Mouse (Mus musculus) cerebellum, adult 9-10 months (tissue): ENCODE measurements around the gene Exoc6b.
"Not testable (repeated sequence)": the region's sequence is repeated elsewhere in the genome, so short reads cannot be mapped to it uniquely, and the experiment has no call there.

Experiments
- DNase-seq: peaks from one replicate; pipeline ENCODE4 v3.0.0; 2022

Gene Exoc6b

DNA sequence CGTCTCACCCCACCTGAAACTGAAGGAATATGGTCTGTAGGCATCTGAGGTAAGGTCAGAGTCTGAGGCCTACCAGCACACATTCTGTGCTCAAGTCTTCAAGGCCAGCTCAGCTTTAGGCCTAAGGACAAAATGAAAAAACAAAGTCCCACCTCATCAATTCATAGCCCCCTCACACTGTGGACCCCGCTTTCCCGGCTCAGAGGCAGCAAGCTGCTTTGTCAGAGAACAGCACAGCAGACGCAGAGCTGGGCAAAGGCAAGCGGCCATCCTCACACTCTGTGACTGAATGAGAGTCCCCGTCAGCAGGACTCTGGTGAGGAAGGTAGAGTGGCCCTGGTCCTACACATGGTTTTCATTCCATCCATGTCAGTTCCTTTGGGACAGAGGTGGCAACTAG is 450.1 kb downstream of the Exoc6b start:
- no peak for DNase-seq

DNA sequence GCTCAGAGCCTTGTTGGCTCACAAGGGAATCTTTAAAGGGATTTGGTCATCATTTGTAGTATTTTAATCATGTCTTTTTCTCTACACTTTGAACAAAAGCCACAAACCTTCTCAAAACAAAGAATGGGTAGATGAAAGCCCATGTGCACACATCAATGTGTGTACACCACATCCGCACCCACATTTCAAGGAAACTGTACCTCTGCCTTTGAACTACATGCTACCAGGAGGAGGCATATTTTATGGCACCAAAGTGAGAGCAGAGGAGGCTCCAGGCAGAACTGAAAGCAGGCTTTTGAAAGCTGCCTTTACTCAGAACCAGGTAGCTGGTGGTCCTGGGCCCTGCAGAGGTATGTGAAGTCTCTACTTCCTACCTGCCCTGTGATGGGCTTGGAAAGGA is 452.3 kb downstream of the Exoc6b start:
- no peak for DNase-seq

DNA sequence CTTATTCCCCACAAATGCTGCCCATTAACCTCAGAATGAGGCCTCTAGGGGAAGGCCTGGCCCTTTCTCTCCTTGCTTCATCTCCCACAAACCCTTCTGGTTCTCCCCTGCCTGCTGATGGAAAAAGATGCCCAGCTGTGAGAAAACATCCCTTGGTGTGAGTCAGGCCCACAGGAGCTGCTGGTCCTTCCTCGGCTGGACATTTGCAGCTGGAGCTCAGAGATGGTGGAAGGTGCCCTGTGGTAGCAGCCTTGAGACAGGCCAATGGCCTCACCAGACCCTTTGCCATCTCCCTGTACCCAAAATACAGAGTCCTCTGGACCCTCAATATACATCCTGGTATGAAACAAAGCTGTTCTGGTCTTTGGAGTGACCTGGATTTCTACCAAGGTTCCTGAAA is 452.7 kb downstream of the Exoc6b start:
- DNase-seq = no peak

DNA sequence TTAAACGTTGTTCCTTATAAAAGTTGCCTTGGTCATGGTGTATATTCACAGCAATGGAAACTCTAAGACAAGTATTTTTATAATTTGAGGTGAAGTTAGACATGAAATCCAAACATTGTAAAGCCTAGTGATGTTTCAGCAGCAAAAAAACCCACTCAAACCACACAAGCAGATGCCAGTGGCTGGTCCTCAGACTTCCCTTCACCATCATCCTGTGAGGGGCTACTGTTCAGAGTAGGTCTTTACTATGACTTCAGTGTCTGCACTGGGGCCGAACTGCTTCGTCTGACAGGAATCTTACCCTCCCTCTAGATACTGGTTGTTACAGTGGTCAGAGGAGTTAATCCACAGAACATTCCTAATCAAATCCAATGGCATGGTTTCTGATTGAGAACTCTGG is 455.8 kb downstream of the Exoc6b start:
- DNase-seq = no peak

DNA sequence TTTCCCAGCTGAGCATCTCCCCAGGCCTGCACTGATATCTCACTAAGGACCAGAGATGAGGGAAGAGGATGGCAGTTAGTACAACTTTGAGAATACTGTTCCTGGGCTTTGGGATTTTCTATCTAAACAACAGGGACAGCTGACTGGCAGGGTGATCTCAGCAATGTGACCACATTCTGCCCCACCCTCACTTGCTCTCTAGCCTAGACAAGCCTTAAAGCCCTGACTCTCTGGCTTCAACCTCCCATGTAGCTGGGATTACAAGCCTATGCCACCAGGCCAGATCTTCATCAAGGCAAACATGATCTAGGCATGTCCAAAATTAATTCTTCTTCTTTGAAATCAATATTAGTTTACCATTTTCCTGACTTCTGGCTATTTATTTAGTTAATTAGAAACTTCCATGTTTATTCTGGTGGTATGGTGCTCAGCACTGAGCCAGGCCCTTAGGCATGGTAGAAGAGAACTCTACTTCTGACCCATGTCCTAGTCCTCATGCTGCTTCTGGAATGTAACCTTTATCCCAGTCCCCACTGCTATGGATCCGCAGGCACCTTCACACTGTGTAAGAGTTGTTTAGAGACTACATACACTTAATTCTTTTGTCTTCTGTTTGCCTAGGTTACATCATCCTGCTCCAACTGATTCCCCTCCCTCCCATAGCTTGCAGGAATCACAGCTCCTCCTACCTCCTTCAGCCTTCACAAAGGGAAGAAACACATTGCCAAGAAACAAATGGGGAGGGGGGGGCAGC is 468.0 kb downstream of the Exoc6b start:
- no peak for DNase-seq

DNA sequence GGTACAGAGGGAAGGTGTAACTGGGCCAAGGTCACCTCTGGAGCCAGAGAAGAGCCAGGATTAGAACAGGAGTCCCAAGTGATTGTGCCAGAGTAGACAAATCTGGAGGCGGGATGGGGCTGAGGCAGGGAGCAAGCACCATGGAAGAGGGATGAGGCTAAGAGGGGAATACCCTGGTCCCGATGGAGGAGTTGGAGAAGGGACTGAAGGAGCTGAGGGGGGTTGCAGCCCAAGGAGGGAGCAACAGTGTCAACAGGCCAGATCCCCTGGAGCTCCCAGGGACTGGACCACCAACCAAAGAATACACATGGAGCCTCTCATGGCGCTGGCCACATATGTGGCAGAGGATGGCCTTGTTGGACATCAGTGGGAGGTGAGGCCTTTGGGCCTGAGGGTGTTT is 470.0 kb downstream of the Exoc6b start:
- DNase-seq = not testable (repeated sequence)

DNA sequence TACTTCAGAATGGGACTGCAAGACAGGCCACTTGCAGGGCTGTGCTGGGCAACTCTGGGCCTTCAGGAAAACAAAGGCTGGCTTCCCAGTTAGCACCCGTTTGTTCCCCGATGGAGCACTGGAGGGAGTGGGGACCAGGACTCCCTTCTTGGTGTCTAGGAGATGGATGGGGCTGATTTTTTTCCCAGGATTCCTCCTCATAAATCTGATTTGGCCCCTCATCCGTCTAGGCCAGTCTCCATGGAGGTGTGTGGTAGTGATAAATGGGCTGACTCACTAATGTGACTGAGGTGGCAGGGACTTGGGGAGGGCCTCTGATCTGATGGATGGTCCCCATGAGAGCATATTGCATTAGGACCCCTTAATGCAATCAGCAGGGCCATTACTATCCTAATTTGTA is 470.6 kb downstream of the Exoc6b start:
- DNase-seq = no peak

DNA sequence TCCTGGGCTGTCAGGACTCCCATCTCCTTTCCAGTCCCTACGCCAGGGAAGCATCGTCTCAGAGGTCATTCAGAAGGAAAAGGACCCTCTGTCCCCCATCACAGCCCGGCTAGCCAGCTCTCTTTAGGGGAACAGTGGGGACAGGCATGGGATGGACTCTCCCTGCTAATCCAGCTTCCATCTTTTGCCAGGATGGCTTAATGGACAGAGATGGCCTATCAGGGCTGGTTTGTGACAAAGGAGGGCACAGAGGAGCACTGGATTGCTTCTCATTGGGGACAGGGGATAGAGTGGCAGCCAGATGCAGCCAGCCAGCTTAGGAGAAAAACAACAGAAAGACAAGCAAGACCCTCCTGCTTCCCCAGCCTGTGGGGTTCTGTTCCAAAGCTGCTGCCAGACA is 474.7 kb downstream of the Exoc6b start:
- no peak for DNase-seq

DNA sequence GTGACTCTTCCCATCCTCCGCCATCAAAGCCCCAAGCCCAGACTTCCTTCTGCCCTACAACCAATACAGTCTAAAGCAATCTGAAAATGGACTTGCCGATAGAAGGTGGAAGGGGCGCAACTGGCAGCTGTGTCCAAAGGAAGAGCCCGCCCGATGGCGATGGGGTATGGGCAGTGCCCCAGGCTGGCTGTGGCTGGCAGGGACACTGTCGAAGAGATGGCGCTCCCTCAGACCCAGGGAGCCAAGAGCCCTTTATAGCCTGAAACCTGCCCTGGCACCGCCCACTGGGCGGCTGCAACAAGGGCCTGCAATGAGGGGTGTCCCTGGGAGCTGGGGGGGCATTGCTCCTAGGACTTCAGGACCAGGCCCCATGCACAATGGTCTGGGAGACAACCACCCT is 475.6 kb downstream of the Exoc6b start, which contains the start of gene Cyp26b1:
TSS of gene Cyp26b1 (minus strand) at position 216 of the 400 bp plus-strand sequence.
- DNase-seq = no peak

DNA sequence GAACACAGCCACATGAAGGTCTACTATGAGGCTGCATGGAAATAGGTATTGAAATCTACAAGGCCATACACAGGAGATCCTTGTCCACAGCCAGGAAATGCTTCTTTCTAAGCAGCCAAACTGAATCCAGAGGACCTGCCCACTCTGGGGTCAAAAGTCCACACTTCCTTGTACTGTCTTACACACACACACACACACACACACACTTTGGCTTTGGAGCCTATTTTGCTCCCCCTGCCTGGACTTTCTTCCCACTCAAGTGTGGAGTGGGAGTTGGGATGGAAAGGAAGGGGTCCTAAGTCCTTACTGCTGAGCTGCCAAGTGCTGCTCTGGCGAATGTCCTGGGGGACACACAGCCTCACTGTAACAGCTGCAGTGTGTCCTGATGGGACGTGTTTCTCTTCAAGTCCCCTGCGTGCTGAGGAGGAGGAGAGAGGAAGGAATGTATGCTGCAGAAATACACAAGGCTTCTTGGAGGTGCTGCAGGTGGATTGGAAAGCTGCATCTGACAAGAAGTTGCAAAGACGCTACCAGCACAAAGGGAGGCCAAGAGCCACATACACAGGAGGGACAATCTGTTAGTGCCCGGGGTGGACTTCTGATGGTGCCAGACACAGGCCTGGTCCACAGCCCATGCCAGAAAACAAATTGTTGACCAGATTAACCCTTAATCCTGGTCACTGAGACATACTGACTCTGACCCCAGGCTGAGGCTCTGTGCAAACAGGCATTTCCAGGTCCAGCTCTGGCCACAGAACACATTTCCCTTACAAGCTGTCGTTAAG is 478.2 kb downstream of the Exoc6b start:
- no peak for DNase-seq

DNA sequence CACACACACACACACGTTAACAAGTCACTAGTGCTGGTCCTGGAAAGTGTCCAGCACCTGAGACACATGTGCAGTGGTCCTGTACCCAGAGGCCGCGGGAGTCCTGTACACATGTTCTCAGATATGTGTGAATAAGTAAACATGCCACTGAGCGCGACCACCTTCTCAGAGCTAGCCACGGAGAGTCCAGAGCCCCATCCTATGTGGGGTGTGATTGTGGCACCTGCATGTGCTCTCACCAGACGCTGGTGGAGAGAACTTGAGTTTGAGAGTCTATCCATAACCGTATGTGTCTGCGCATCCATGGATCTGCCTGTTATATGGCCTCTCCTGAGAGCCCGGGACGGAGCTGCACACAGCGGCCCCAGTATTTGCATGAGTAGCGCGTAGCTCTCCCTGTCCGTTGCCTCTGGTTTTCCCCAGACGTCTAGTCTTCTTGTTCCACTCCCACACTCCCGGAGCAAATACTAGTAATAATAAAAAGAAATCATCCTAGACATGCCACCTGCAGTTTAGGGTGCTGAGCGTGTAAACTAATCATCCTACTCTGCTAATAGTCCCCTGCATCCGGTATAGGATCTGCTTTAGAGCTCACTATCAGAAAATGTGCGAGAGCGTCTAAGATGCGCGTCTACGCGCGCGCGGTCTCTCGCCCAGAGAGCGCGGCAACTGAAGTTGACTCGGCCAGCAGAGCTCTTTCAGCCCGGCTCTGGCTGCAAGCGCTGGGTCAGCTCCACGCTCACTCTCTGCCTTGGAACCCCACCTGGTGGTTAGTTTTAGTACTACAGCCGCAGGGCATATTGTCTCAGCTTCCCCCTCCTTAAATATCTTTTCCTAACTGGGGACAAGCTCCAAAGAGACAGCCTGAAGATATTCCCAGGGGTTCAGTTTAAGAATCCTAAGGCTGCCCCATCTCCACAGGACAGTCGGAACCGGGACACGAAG is 479.3 kb downstream of the Exoc6b start:
- DNase-seq = peak; percentile 79

DNA sequence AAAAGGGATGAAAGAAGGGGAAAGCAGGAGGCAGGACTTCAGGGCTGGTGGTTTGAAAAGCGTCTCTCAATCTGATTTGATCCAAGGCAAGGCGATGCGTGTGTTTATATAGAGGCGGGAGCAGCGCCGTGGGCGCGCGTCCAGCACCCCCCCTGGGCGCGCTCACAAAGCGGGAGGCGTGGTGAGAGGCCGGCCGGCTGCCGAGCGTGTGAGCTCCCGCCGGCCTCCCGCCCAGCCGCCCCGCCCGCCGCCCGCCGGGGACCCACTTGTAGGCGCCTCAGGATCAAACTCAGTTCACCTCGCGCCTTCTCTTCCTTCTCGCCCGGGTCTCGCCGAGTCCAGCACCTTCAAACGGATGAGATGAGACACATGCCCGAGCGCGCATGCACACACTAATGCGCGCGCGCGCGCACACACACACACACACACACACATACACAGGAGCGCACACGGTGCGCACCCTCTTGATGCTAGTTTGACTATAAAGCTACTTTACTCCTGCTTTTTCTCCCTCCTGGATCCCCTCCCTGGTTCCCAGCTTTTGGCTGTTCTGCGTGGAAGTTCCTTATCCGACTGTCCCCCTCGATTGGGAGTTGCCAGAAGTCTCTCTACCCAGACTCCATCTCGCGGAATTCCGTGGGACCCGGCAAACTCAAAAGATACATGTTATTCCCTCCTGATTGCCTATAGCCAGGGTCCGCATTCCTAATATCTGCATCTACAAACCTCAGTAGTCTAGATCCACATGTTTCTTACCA is 480.2 kb downstream of the Exoc6b start:
- no peak for DNase-seq

DNA sequence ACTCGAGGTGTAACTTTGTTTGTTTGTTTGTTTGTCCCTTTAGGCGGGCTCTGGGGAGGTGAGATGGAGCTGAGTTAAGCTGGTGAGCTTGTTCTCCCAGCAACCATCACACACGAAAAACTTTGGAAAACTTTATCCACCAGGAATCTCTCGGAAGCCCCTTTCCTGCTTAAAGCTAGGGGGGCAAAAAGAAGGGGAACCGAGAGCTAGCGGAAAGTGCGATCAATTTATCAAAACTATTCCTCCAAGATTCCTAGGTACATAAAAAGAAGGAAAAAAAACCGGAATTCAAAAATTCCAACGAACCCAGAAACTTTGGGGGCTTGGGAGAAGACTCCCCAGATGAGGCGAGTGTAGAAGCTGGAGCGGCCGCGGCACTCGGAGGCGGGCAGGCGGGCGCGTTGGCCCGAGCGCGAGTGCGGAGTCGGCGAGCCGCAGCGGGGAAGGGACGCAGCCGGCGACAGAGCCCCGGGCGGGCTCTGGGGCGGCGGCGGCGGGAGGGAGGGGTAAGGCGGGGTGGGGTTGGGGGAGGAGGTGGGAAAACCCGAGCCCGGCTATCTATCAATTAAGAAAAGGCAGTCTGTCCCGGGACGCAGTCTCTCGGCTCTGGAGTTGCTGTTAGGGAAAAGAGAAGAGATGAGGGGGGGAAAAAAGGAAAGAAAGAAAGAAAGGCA is 481.0 kb downstream of the Exoc6b start:
- no peak for DNase-seq

DNA sequence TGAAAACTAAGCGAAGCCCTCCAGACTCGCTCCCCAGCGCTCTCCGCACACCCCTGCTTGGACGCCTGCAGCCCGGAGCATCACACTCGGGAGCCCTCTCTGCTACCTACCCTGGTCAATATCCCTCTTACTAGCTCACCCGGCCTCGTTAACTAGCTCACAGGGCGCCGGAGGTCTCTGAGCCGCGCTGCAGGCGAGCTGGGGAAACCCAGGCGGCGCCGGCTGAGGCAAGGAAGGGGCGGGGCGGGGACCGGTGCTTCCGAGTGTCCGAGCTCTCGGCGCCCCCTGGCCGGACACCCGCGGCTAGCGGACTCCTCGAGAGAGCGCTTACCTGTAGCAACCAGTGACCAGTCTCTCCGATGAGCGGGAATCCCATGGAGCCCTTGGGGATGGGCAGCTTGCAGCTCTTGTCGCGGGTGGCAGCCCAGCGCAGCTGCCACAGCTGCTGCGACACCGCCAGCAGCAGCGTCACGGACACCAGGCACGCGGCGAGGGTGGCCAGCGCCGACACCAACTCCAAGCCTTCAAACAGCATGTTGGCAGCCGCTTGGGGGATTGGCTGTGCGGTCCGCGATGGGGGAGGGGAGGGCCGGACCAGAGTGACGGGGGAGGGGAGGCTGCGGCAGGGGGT is 481.7 kb downstream of the Exoc6b start:
- DNase-seq = no peak

DNA sequence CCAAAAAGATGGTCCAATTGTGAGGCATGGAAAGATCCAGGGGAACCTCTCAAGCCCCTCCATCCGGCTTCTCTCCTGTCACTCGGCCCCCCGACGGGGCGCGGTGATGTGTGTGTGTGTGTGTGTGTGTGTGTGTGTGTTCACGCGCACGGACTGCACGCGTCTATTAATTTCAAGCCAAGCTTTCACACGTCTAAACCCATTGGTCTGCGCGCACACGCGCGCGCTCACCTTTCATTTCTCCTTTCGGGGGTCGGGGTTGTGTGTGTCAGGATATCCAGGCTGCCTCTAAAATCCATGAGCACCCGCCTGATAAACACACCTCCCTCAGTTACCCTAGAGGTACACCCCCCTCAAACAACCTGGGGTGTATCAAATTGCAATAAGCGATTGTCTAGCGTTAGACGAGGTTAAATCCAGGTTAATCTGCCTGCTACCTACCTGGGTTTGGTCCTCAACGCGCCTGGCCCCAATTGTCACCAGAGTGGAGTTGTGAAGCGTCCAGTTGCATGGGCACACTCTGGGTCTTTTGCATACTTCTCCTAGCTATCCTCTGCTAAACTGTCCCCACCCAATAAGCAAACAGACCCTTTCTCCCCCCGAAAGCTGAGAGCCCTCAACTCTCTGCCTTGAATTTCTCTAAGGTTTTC is 482.6 kb downstream of the Exoc6b start:
- DNase-seq = no peak

DNA sequence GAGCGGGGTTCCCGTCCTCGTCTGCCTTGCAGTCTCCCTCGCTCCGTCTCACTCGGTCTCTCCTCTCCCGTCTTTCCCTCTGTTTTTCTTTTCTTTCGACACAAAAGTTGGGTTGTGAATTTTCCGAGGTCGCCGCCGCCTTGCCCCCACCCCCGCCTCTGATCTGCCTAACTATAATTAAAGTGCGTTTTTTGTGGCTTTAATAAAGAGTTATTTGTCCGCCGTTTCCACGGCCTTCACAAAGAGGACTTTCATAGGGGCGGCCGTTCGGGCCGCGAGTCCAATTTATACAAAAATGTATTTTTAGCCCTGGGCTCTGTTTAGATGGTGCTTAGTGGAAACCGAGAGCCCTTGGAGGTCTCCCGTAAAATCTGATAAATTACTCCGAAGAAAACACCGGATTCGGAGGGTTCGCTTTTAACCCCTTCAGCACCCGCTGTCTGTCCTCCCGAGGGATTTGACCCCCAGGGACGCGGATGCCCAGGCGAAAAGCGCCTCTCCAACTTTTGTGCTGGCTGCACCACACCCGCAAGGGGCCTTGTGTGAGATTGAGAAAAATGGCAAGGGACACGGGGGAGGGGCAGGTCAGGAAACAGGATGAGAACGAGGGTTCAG is 483.5 kb downstream of the Exoc6b start:
- no peak for DNase-seq

DNA sequence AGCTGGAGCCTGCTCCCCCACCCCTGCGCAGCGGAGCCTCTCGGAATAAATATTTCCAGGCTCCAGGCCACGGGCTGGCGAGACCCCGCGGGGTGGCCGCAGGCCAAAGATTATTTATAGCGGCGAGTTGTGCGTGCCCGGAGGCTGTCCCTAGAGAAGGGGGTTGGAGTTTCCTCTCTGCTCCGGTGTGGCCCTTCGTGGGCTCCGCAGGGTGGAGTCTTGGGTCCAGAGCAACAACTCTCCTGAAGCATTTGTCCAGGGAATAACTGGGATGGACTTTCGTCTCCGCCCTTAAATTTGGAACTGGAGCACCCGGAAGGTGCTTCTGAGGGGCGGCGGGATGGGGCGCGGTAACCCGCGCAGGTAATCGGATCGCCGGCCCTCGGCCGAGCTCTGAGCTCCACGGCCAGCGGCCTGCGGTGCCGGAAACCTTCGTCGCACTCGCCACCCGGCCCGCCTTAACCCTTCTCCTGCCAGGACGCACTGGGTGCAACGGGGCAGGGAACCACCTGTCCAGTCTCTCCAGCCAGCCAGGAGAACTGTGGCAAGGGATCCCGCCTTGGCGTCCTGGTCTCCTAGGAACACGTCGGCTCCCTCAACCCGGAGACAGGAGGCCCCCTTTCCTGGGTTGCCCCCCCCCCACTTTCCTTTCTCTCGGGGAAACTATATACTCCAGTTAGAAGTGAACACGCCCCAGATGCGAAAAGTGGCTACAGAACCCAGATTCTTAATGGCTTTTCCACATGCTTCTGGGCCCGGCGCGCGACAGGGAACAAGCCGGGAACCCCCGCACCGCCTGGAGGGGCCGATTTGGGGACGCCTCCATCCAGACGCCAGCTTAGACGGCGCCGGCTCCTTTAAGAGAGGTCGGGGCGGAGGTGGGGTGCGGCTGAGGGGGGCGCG is 484.3 kb downstream of the Exoc6b start:
- DNase-seq = no peak

DNA sequence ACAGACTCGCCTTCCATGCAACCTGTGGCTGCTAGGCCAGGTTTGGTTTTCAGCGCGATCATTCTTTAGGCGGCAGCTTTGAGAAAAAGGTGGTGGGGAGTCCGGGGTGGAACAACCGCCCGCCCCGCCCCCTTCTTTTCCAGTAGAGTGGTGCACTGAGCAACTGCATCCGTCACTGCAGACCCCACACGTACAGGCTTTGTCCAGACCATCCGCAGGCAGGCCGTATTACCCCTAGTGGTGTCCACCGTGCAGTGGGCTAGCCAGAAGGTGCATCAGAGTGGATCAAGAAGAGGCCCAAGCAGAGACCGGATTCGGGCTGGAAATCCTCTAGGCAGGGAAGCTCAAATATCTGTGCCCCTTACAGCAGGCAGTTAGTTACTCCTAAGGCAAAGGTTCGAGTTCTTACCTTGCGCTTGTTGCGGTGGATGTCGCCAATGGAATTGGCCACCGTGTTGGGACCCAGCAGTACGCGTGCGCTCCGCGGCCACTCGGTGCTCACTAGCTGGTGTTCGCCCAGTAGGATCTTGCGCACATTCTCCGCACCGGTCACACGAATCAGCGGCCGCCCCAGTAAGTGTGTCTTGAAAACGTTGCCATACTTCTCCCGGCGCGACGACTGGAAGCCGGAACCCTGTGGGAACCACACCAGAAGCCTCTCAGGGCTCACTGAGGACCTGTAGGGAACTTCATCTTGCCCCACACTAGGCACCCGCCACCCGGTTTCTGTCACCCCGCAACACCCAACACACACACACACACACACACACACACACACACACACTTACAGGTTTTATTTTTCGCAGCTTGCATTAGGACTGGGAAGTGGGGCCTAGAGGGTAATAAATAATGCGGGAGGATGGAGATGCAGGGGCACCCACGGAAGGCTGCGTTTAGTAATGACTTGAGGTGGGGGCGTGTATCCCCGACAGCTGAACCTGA is 485.2 kb downstream of the Exoc6b start:
- no peak for DNase-seq
